Mouse (Mus musculus) lung, adult 2 months (tissue): ENCODE data around the gene Ttc25.

Experiments used
- CTCF ChIP-seq: fragments of 200-500 bp; IDR thresholded peaks from 2 replicates; pipeline ENCODE4 v1.5.1; 2011; ENCODE audit warnings: mild to moderate bottlenecking, low read length, control low read depth; ENCODE audit not compliant: insufficient read depth
- POLR2A ChIP-seq: fragments of 200-500 bp; IDR thresholded peaks from 2 replicates; pipeline ENCODE4 v1.6.1; 2011; ENCODE audit warnings: low read depth, mild to moderate bottlenecking, control low read depth, low read length, borderline replicate concordance; ENCODE audit errors: extremely low read depth

DNA sequence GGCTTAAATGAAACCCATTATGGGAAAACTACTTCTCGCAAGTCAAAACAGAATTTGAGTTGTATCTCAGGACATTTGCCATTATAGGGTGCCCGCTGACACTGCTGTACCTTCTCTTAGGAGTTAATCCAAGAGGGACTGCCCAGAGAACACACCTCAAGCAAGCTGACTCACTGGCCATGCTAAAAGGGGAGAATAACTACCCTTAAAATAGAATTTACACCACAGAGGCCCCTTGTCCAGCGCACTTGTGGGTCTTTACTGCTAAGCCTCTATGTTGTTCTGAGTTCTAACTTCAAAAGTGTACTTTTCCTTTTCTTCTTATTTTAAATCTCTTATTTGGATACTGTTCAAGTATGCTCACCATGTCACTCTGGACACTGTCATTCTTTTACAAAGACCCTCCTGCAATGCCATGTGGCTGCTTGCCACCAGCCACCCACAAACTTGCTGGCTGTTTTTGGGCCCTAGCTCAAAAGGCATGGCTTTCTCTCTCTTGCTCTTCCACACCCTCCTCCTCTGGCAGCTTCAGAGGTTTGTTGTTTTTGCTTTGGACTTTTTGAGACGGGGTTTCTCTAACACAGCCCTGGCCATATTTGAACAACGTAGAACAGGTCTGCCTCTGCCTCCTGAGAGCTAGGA is 64.1 kb downstream of the Ttc25 start:
- no peak for TF ChIP-seq CTCF
- TF ChIP-seq POLR2A, result no peak
